Mouse (Mus musculus) heart, postnatal 0 days (tissue): ENCODE data around the gene Cnpy3. TPM values are rescaled to one million over a fixed set of nuclear protein-coding genes. Genes with fewer than 3 reads are reported as not detected.
A peak's percentile ranks its signal among the peaks of the same experiment; 100 is the strongest.

Experiments used
- ATAC-seq: fragments of 200-750 bp; cut with Nextera tagmentation; 2 replicates; pipeline ENCODE4 v1.8.0; 2017; ENCODE audit warnings: low read depth, moderate number of reproducible peaks, moderate library complexity; ENCODE audit not compliant: insufficient read depth
- DNase-seq: peaks from one replicate; pipeline ENCODE4 v3.0.0-alpha.2; 2016; ENCODE audit warnings: low spot score
- H3K27ac ChIP-seq: fragments of 300-500 bp; sonication (generic); 2 replicates; pipeline ENCODE4 v1.5.1; 2014; ENCODE audit warnings: low read depth, mild to moderate bottlenecking
- H3K27me3 ChIP-seq: fragments of 300-500 bp; sonication (generic); 2 replicates; pipeline ENCODE4 v1.6.1; 2014; ENCODE audit warnings: low read length, mixed read lengths; ENCODE audit not compliant: control insufficient read depth, insufficient read depth
- H3K36me3 ChIP-seq: fragments of 300-500 bp; sonication (generic); replicated peaks from 2 replicates; pipeline ENCODE4 v1.6.1; 2014; ENCODE audit warnings: low read length, mixed read lengths; ENCODE audit not compliant: control insufficient read depth, insufficient read depth
- H3K4me1 ChIP-seq: fragments of 300-500 bp; sonication (generic); 2 replicates; pipeline ENCODE4 v1.6.1; 2014; ENCODE audit warnings: antibody characterized with exemption; ENCODE audit not compliant: control insufficient read depth, insufficient read depth
- H3K4me2 ChIP-seq: fragments of 300-500 bp; sonication (generic); 2 replicates; pipeline ENCODE4 v1.6.1; 2014; ENCODE audit warnings: low read depth, mild to moderate bottlenecking, low read length, moderate library complexity
- H3K4me3 ChIP-seq: fragments of 300-500 bp; sonication (generic); 2 replicates; pipeline ENCODE4 v1.5.1; 2014; ENCODE audit warnings: low read depth, low read length
- H3K9ac ChIP-seq: fragments of 300-500 bp; sonication (generic); replicated peaks from 2 replicates; pipeline ENCODE4 v1.6.1; 2014; ENCODE audit warnings: low read depth, low read length, mixed read lengths
- H3K9me3 ChIP-seq: fragments of 300-500 bp; sonication (generic); replicated peaks from 2 replicates; pipeline ENCODE4 v1.6.1; 2016; ENCODE audit warnings: low read length; ENCODE audit not compliant: control insufficient read depth
- CTCF ChIP-seq: IDR thresholded peaks from 2 replicates; pipeline ENCODE4 v1.5.1; 2016; ENCODE audit warnings: antibody characterized with exemption, control low read depth, low read depth
- EP300 ChIP-seq: IDR thresholded peaks from 2 replicates; pipeline ENCODE4 v1.6.1; 2016; ENCODE audit warnings: antibody characterized with exemption, low read depth
- WGBS: fragments of 180-500 bp; shearing (Covaris S2); extraction: QIAGEN DNeasy Blood & Tissue Kit; methylation state at CpG from one replicate; pipeline ENCODE4 v1.1.7; 2014; 5-methylcytosine and 5-hydroxymethylcytosine counted together
- polyA plus RNA-seq: library from polyadenylated mRNA; unstranded; fragments of >200 nt; fragmentation: Nextera tagmentation; extraction: Ambion mirVana; gene quantifications from 2 replicates; pipeline ENCODE4 v1.2.1, GENCODE M21; 2015
- total RNA-seq: library from RNA; depleted of rRNA; stranded (reverse); fragments of >200 nt; gene quantifications from 2 replicates; pipeline ENCODE4 v1.2.3, GENCODE M21; 2014; ENCODE audit warnings: low replicate concordance

The Cnpy3 gene
- total and polyA plus RNA-seq, 2 experiments from 2014 or later: 27.7 to 44.5 TPM

DNA sequence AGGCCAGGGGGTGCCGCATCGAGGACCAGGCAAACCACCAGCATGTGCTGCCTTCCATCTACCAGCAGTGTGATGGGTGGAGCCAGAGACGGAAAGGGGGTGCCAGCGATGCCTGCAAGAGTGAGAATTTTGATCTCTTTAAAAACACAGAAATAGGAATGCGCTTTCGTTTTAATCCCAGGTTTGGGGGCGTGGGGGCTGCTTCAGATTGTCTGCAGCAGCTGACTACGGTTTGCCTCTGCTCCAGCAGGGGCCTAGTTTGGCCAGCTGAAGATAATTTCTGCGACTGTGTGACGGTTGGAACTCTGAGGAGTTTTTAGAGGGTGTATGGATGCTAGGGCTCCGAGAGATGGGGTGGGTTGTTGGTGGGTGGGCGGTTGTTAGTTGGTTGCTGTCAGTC, 6.7 kb upstream of the Cnpy3 start:
- H3K4me3 ChIP-seq: no peak overlapping the region
- H3K4me1 ChIP-seq: no peaks in the 10 kb centered on the region
- no peak overlapping the region for H3K4me2 ChIP-seq
- no peaks in the 10 kb centered on the region for H3K9me3 ChIP-seq
- DNase-seq (no peak), ATAC-seq (no peak)
- TF ChIP-seq CTCF: no peak
- no peak overlapping the region for H3K9ac ChIP-seq
- WGBS: 75% methylated on average over 12 of the region's 12 CpGs
- no peaks in the 10 kb centered on the region for H3K27me3 ChIP-seq
- H3K36me3 ChIP-seq: no peaks in the 10 kb centered on the region
- H3K27ac ChIP-seq: no peak overlapping the region

GRCm38 (mm10) chr17:46751056-46751793, 789 bp downstream of the Cnpy3 start:
- no peak for TF ChIP-seq CTCF
- no peak for TF ChIP-seq EP300
- Histone ChIP-seq H3K4me1 (0 out of 2 replicates have a peak, but pooled peaks cover 7% of the 10 kb centered on the region), H3K4me3 (peak overlapping the region; percentile 78), H3K27ac (peak overlapping the region; percentile 90), H3K9me3 (no peaks in the 10 kb centered on the region), H3K36me3 (peaks cover 3% of the 10 kb centered on the region; the same call in 1 of the 2 replicates), H3K4me2 (peak overlapping the region; percentile 71), H3K9ac (peak overlapping the region; percentile 74), H3K27me3 (no peaks in the 10 kb centered on the region)
- WGBS: 30% methylated on average over 16 of the region's 16 CpGs
- DNase-seq (peak; percentile 23), ATAC-seq (peak; percentile 6)

DNA sequence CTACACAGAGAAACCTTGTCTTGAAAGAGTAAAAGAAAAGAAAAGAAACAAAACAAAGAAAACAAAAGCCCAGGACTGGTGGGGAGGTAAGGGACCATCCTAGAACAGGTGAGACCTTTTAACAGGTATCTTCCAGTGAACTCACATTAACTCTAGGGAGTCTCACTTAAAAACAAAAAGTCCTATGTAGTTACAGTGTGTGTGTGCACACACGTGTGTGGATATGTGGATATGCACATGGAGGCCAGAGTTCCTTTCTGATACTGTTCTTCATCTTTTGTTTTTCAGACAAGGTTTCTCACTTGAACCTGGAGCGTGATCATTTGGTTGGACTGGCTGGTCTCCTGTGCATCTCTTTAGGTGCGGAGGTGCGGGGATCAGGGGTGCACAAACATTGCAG, 1.4 kb downstream of the Cnpy3 start:
- Histone ChIP-seq H3K27me3 (no peaks in the 10 kb centered on the region), H3K36me3 (peaks cover 8% of the 10 kb centered on the region; the same call in 1 of the 2 replicates), H3K4me2 (peak overlapping the region; percentile 71; the same call in 1 of the 2 replicates), H3K9me3 (no peaks in the 10 kb centered on the region), H3K4me3 (no peak overlapping the region), H3K9ac (0 out of 2 replicates have a peak overlapping the region, but pooled peaks have one; percentile 74), H3K27ac (no peak overlapping the region), H3K4me1 (0 out of 2 replicates have a peak, but pooled peaks cover 7% of the 10 kb centered on the region)
- DNase-seq (no peak), ATAC-seq (no peak)
- no peak for TF ChIP-seq CTCF
- no peak for TF ChIP-seq EP300
- WGBS: 85% methylated on average over 4 of the region's 4 CpGs

GRCm38 (mm10) chr17:46749282-46749681, 2.7 kb downstream of the Cnpy3 start:
- Histone ChIP-seq H3K4me3 (no peak overlapping the region), H3K4me1 (0 out of 2 replicates have a peak, but pooled peaks cover 7% of the 10 kb centered on the region), H3K9ac (no peak overlapping the region), H3K4me2 (no peak overlapping the region), H3K9me3 (no peaks in the 10 kb centered on the region), H3K27me3 (no peaks in the 10 kb centered on the region), H3K36me3 (peaks cover 15% of the 10 kb centered on the region), H3K27ac (no peak overlapping the region)
- 89% methylated on average over 5 of the region's 5 CpGs for WGBS
- ATAC-seq (no peak), DNase-seq (no peak)
- TF ChIP-seq CTCF: no peak
- TF ChIP-seq EP300: no peak

DNA sequence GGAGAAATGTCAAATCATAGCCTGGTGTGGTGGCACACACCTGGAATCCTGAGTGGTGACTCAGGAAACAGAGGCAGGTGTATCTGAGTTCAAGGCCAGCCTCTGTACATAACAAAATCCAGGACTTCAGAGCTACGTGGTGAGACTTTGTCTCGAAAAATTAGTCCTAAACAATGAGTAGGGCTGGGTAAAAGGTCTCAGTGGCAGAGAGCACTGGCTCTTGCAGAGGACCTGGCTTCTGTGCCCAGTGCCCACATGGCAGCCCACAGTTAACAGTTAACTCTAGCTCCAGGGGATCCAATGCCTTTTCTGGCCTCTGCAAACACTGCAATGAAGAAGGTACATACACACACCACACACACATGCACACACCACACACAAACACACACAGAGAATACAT, 4.2 kb downstream of the Cnpy3 start:
- WGBS: 93% methylated on average over 2 of the region's 2 CpGs
- no peak for ATAC-seq
- H3K9ac ChIP-seq: no peak overlapping the region
- no peaks in the 10 kb centered on the region for H3K9me3 ChIP-seq
- H3K27ac ChIP-seq: no peak overlapping the region
- TF ChIP-seq EP300 (no peak), CTCF (no peak)
- H3K4me2 ChIP-seq: no peak overlapping the region
- peaks cover 24% of the 10 kb centered on the region for H3K36me3 ChIP-seq
- 0 out of 2 replicates have a peak, but pooled peaks cover 7% of the 10 kb centered on the region for H3K4me1 ChIP-seq
- no peaks in the 10 kb centered on the region for H3K27me3 ChIP-seq
- no peak for DNase-seq
- H3K4me3 ChIP-seq: no peak overlapping the region

DNA sequence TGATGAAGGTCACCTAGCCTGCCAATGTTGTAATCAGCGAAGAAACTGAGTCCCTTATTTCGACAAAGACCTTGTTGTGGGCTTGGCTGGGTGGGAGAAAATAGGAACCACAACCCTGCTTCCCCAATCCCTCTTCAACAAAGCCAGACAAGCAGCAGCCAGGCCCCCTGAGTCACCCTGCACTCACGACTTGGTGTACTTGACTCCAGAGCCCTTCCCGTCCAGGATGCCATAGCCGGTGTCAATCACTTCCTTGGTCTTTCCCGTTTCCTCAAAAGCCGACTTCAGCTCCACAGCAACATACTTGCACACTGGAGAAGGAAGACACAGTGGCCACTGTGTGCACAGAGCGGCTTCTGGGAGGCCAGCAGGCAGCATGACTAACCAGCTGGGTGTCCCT, 4.8 kb downstream of the Cnpy3 start:
- H3K27ac ChIP-seq: no peak overlapping the region
- WGBS: 75% methylated on average over 8 of the region's 8 CpGs
- H3K9ac ChIP-seq: no peak overlapping the region
- 0 out of 2 replicates have a peak, but pooled peaks cover 7% of the 10 kb centered on the region for H3K4me1 ChIP-seq
- H3K36me3 ChIP-seq: peaks cover 28% of the 10 kb centered on the region
- no peaks in the 10 kb centered on the region for H3K9me3 ChIP-seq
- H3K27me3 ChIP-seq: no peaks in the 10 kb centered on the region
- ATAC-seq (no peak), DNase-seq (no peak)
- no peak overlapping the region for H3K4me2 ChIP-seq
- no peak overlapping the region for H3K4me3 ChIP-seq
- TF ChIP-seq CTCF (no peak), EP300 (no peak)
